Mouse (Mus musculus): ENCODE results near the gene S100a11. TPM values are rescaled to one million over a fixed set of nuclear protein-coding genes. Genes with fewer than 3 reads are reported as not detected.

The S100a11 gene
- polyA plus RNA-seq, 1 experiment: 25.5 TPM

DNA sequence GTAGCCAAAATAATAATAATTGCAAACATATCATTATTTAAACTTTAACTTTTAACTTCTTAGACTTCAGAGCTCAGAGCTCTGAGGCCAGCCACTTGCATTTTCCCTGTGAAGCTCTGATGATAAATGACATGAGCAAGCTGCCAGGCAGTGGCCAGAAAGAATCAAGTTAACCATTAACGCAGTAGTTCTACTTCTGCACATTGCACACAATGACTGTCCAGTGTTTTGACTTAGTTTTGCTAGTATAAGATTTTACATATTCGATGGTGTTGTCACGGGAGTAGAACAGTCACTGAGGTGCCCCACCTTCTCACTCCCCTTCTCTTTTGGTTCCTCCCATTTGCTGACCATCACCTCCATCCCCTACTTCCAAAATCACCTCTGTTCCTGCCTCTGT, 23.2 kb upstream of the S100a11 start:
- TF ChIP-seq POLR2A (IDR thresholded peaks at IDR 0.05; ENCODE audit: borderline replicate concordance, insufficient read depth, low read length) (no peak), CTCF (IDR thresholded peaks at IDR 0.05; ENCODE audit: borderline replicate concordance, insufficient read depth, low read depth, low read length) (no peak)
- no peaks in the 10 kb centered on the region for H3K27me3 ChIP-seq (ENCODE audit: control insufficient read depth, insufficient read depth, low read length)
- no peaks in the 10 kb centered on the region for H3K4me1 ChIP-seq (ENCODE audit: control insufficient read depth, insufficient read depth, low read length)
- DNase-seq: no peak
- no peak overlapping the region for H3K4me3 ChIP-seq (replicated peaks; ENCODE audit: insufficient read depth, low read depth, low read length)
- H3K27ac ChIP-seq (ENCODE audit: insufficient read depth, low read length): no peak overlapping the region
- WGBS: 86% methylated on average over 3 of the region's 3 CpGs

DNA sequence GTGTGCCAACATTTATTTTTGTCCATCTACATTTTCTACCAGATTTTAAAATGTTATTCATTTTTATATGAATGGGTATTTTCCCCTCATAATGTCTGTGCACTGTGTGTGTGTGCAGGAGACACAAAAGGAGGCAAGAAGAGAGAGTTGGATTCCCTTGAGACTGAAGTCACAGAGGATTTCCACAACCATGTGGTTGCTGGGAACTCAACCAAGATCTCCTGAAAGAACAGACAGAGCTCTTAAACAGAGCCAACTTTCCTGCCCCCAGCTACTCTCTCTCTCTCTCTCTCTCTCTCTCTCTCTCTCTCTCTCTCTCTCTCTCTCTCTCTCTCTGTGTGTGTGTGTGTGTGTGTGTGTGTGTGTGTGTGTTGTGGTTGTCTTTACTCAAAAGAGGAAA, 21.2 kb upstream of the S100a11 start:
- Histone ChIP-seq H3K4me3 (replicated peaks; ENCODE audit: insufficient read depth, low read depth, low read length) (no peak overlapping the region), H3K27ac (ENCODE audit: insufficient read depth, low read length) (no peak overlapping the region), H3K4me1 (ENCODE audit: control insufficient read depth, insufficient read depth, low read length) (no peaks in the 10 kb centered on the region), H3K27me3 (ENCODE audit: control insufficient read depth, insufficient read depth, low read length) (no peaks in the 10 kb centered on the region)
- no peak for DNase-seq
- no peak for TF ChIP-seq POLR2A (IDR thresholded peaks at IDR 0.05; ENCODE audit: borderline replicate concordance, insufficient read depth, low read length)
- no peak for TF ChIP-seq CTCF (IDR thresholded peaks at IDR 0.05; ENCODE audit: borderline replicate concordance, insufficient read depth, low read depth, low read length)

DNA sequence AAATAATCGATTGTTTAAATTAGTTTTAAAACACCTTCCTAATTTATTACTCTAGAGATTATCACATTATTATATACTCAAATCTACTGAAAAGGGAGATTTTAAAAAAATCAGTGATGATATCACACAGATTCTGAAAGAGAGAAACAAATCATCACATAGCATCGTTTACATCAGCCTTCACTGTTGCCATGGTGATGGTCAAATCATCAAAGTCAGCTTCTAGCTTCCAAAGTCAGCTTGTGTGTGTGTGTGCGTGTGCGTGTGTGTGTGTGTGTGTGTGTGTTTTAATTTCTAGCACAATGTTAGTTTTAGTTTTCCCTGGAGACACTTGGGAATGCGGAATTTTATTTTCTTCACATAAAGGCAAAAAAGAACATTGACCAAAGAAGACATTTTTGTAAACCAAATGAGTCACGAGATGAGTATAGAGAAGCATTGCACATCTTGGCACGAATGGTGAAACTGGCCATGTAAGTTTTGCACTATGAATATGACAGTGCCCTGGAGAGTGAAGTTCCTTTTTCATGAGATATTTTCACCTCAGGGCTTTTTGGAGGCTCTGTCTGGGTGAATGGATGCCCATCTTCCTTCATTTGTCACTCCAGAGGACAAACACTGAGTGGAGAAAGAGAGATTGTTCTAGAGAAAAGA, 15.6 kb upstream of the S100a11 start:
- no peak overlapping the region for H3K4me3 ChIP-seq (replicated peaks; ENCODE audit: insufficient read depth, low read depth, low read length)
- no peak for TF ChIP-seq CTCF (IDR thresholded peaks at IDR 0.05; ENCODE audit: borderline replicate concordance, insufficient read depth, low read depth, low read length)
- TF ChIP-seq POLR2A (IDR thresholded peaks at IDR 0.05; ENCODE audit: borderline replicate concordance, insufficient read depth, low read length): no peak
- H3K27ac ChIP-seq (ENCODE audit: insufficient read depth, low read length): no peak overlapping the region
- H3K4me1 ChIP-seq (ENCODE audit: control insufficient read depth, insufficient read depth, low read length): no peaks in the 10 kb centered on the region
- WGBS: 69% methylated on average over 7 of the region's 7 CpGs
- H3K27me3 ChIP-seq (ENCODE audit: control insufficient read depth, insufficient read depth, low read length): no peaks in the 10 kb centered on the region
- DNase-seq: no peak

DNA sequence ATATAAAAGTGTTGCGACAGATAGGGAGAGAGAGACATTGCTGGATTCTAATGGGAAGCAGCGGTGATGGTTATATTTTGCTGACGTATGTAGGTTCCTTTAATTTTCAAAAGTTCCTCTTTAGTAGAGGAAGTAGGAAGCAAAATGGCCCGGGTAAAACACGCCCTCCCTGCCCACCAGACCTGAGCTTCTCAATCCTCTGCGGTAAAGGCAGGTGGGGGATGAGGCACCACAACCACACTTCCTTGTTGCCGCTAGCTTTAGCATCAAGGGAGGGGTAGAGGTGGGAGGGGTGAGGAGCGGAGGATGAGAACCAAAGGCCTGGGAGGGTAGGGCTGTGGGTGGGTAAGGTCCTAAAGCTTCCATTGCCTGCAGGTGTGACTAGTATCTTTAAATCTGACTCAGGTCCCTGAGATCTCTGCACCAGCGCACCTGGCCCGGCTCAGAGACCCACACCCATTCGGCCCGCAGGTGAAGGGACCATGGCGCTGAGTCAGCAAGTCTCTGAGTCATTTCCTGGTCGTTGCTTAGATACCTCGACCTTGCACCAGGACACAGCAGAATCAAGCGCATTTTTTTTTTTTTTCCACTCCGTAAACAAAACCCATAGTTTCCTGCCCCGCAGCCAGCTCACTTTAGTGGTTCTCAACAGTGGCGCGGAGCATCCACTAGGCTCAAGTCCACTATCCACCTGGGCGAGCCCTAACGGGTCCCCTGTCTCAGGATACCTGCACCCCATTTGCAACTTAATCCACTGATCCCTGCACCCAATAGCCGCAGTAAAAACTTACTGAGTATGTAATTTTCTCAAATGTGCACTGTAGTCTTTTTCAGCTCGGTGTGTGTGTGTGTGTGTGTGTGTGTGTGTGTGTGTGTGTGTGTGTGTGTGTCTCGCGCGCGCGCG, 14.1 kb upstream of the S100a11 start:
- 49% methylated on average over 30 of the region's 30 CpGs for WGBS
- DNase-seq: no peak
- no peak for TF ChIP-seq CTCF (IDR thresholded peaks at IDR 0.05; ENCODE audit: borderline replicate concordance, insufficient read depth, low read depth, low read length)
- no peak for TF ChIP-seq POLR2A (IDR thresholded peaks at IDR 0.05; ENCODE audit: borderline replicate concordance, insufficient read depth, low read length)
- Histone ChIP-seq H3K4me1 (ENCODE audit: control insufficient read depth, insufficient read depth, low read length) (no peaks in the 10 kb centered on the region), H3K4me3 (replicated peaks; ENCODE audit: insufficient read depth, low read depth, low read length) (no peak overlapping the region), H3K27ac (ENCODE audit: insufficient read depth, low read length) (no peak overlapping the region), H3K27me3 (ENCODE audit: control insufficient read depth, insufficient read depth, low read length) (no peaks in the 10 kb centered on the region)

DNA sequence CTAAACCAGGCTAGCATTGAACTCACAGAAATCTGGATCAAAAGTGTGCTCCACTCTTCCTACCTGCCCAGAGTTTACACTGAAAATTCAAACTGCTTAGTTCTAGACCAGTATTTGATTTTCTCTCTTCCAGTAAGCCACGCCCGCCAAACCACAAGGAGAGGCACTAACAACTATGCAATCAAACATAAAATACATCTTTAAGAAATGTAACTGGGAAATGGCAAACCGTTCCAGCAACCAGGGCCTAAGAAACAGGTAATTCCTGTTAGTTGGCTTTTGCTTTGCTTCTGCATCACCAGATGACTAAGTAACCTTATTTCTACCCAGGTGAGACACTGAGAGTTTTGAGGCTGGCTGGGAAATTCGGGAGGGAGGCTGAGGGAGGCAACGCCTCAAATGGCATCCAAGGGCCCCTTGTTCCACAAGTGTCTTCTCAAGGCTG, 13.4 kb upstream of the S100a11 start:
- TF ChIP-seq CTCF (IDR thresholded peaks at IDR 0.05; ENCODE audit: borderline replicate concordance, insufficient read depth, low read depth, low read length) (no peak), POLR2A (IDR thresholded peaks at IDR 0.05; ENCODE audit: borderline replicate concordance, insufficient read depth, low read length) (no peak)
- Histone ChIP-seq H3K27ac (ENCODE audit: insufficient read depth, low read length) (no peak overlapping the region), H3K4me3 (replicated peaks; ENCODE audit: insufficient read depth, low read depth, low read length) (no peak overlapping the region), H3K27me3 (ENCODE audit: control insufficient read depth, insufficient read depth, low read length) (no peaks in the 10 kb centered on the region), H3K4me1 (ENCODE audit: control insufficient read depth, insufficient read depth, low read length) (no peaks in the 10 kb centered on the region)
- 68% methylated on average over 5 of the region's 5 CpGs for WGBS
- DNase-seq: no peak

DNA sequence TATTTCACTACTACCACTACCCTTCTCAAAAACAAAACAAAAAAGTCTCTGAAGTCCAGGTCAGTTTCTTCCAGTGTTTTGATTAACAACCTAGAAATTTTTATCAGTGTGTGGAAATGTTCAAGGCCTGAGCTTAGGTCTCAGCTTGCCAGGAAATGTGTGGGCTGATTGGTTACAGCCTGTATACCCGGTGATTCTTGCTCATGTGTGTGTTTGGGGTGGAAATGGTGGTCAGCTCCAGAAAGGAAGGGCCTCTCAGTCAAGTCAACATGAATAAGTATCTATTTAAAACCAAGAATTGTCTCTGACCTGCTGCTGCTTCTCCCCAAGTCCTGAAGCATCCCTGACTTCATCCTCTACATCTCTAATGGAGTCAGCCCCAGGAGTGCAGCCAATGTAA, 11.0 kb upstream of the S100a11 start:
- H3K27me3 ChIP-seq (ENCODE audit: control insufficient read depth, insufficient read depth, low read length): no peaks in the 10 kb centered on the region
- DNase-seq: no peak
- WGBS: 62% methylated on average over 1 of the region's 1 CpGs
- TF ChIP-seq POLR2A (IDR thresholded peaks at IDR 0.05; ENCODE audit: borderline replicate concordance, insufficient read depth, low read length) (no peak), CTCF (IDR thresholded peaks at IDR 0.05; ENCODE audit: borderline replicate concordance, insufficient read depth, low read depth, low read length) (no peak)
- no peak overlapping the region for H3K4me3 ChIP-seq (replicated peaks; ENCODE audit: insufficient read depth, low read depth, low read length)
- H3K27ac ChIP-seq (ENCODE audit: insufficient read depth, low read length): no peak overlapping the region
- H3K4me1 ChIP-seq (ENCODE audit: control insufficient read depth, insufficient read depth, low read length): no peaks in the 10 kb centered on the region

DNA sequence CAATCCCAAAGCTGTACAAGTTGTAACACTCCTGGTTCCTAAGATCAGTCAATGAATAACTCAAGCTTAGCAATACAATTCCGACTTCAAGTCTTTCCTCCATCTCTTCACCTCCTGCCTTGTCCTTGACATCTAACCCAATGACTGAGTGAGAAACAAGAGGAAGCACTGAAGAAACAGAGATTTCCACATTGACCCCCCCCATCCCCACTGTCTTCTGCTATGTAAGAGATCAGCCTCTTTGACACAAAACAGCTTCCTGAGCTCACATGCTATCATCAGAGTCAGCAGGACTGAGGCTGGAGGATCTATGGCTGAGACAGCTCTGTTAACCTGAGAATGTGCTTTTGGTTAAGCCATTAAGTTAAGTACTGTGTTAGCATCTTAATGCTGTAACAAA, 9.3 kb upstream of the S100a11 start:
- 75% methylated on average over 1 of the region's 1 CpGs for WGBS
- H3K4me1 ChIP-seq (ENCODE audit: control insufficient read depth, insufficient read depth, low read length): no peaks in the 10 kb centered on the region
- no peaks in the 10 kb centered on the region for H3K27me3 ChIP-seq (ENCODE audit: control insufficient read depth, insufficient read depth, low read length)
- no peak overlapping the region for H3K27ac ChIP-seq (ENCODE audit: insufficient read depth, low read length)
- TF ChIP-seq CTCF (IDR thresholded peaks at IDR 0.05; ENCODE audit: borderline replicate concordance, insufficient read depth, low read depth, low read length) (no peak), POLR2A (IDR thresholded peaks at IDR 0.05; ENCODE audit: borderline replicate concordance, insufficient read depth, low read length) (no peak)
- DNase-seq: no peak
- no peak overlapping the region for H3K4me3 ChIP-seq (replicated peaks; ENCODE audit: insufficient read depth, low read depth, low read length)

DNA sequence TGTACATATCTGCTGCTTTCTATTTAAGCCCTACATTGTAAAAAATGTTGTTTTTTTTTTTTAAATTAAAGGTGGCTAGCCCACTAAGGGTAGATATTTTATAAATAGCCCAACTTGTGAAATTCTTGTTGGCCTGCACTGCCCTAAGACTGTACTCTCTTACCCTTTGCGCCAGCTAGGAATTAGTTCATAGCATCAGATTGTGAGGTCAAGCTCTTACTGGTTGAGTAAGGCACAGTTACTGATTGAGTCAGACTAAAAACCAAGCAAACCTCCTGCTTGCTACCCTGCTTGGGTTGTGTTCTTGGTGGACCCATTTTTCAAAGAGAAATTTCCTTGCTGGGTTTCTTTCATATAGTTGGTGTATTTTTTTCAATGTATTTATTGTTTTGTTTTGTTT, 8.5 kb upstream of the S100a11 start:
- Histone ChIP-seq H3K27me3 (ENCODE audit: control insufficient read depth, insufficient read depth, low read length) (no peaks in the 10 kb centered on the region), H3K4me1 (ENCODE audit: control insufficient read depth, insufficient read depth, low read length) (no peaks in the 10 kb centered on the region), H3K27ac (ENCODE audit: insufficient read depth, low read length) (no peak overlapping the region), H3K4me3 (replicated peaks; ENCODE audit: insufficient read depth, low read depth, low read length) (no peak overlapping the region)
- 94% methylated on average over 1 of the region's 1 CpGs for whole genome bisulfite sequencing
- no peak for DNase-seq
- TF ChIP-seq CTCF (IDR thresholded peaks at IDR 0.05; ENCODE audit: borderline replicate concordance, insufficient read depth, low read depth, low read length) (no peak), POLR2A (IDR thresholded peaks at IDR 0.05; ENCODE audit: borderline replicate concordance, insufficient read depth, low read length) (no peak)
